Mouse (Mus musculus) bone marrow macrophage, adult 2 months (primary cell): ENCODE results near the gene Gm20929. TPM values are rescaled to one million over a fixed set of nuclear protein-coding genes. Genes with fewer than 3 reads are reported as not detected.
"Not testable (repeated sequence)": the region's sequence is repeated elsewhere in the genome, so short reads cannot be mapped to it uniquely, and the experiment has no call there.

ENCODE experiments used
- H3K27ac ChIP-seq: 2 replicates; pipeline ENCODE4 v1.5.1; 2012; ENCODE audit warnings: low read depth, low read length; ENCODE audit not compliant: insufficient read depth
- H3K4me1 ChIP-seq: 2 replicates; pipeline ENCODE4 v1.6.1; 2012; ENCODE audit warnings: low read length; ENCODE audit not compliant: control insufficient read depth, insufficient read depth
- H3K4me3 ChIP-seq: 2 replicates; pipeline ENCODE4 v1.5.1; 2012; ENCODE audit warnings: mild to moderate bottlenecking, low read length, moderate library complexity; ENCODE audit not compliant: insufficient read depth
- polyA plus RNA-seq: library from polyadenylated mRNA; stranded (reverse); fragments of >200 nt; gene quantifications from 2 replicates; pipeline ENCODE4 v1.2.4, GENCODE M21; 2012; ENCODE audit not compliant: missing spikeins, insufficient read depth, insufficient read length

Gene Gm20929
- not detected in 2 replicates for polyA plus RNA-seq

DNA sequence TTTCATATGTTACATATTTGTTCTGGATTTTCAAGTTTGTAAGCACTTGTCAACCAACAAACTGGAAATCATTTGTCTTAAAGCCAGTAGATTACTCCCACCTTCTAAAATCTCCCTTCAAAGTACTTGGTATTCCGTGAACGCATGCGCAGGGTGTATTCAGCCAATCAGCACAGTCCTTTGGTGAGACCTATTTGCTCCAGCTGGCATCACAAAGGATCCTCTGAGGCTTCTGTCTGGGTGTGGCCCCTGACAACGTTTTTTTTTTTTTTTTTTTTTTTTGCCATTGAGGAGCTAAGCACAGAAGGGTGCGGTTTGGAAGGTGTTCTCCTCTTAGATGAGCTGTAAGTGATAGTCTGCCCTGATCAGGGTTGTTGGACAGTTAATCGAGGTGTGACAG, at the start of gene Gm20929:
Gene Gm20929, plus strand, starts transcription at position 301 of the 400 bp plus-strand sequence.
- not testable (repeated sequence) for H3K4me3 ChIP-seq, H3K27ac ChIP-seq, H3K4me1 ChIP-seq
